Mouse (Mus musculus): ENCODE measurements at regions not wholly inside any gene's neighbourhood (a gene's known extent, or its start where the extent isn't known, plus 50 kb on each side); places are given as distances from the start of the nearest gene placed in this dataset.

DNA sequence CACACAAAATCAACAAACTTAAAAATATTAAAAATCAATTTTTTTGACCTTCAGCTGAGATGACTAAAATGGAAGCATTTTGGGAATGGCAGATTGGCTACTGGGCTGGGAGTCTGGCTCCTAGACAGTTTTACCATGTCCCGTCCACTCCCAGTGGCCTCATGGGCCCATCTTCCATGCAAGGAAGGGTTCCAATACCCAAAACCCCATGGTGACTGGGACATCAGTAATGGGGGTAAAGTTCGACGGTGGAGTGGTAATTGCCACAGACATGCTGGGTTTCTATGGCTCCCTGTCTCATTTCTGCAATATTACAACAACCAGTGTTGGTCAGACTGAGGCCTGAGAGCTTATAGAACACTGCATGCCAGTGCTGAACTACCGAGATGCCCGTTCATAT lies 82.2 kb downstream of the Il20rb start:
- no peak for DNase-seq (ENCODE audit: low spot score in 2 of 2)

DNA sequence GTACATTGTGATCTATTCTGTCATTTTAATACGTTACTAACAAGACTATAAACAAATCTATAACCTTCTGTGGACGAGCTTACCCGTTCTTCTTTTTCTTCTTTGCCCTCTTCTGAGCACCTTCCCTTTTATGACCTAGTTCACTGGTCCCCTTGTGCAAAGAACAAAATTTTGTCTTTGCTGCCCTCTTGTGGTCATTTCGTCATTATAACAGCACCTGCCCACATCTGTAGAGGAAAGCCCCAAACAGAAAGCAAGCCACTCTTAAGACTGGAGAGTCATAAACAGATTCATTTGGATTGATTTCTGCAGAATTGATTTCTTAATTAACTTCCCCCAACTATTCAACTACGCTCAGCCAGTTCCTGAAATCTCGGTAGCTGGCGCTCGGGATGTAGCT lies 86.2 kb downstream of the Il20rb start:
- peak in 1 of 2 experiments; percentile 33 for DNase-seq (ENCODE audit: low spot score in 2 of 2)

DNA sequence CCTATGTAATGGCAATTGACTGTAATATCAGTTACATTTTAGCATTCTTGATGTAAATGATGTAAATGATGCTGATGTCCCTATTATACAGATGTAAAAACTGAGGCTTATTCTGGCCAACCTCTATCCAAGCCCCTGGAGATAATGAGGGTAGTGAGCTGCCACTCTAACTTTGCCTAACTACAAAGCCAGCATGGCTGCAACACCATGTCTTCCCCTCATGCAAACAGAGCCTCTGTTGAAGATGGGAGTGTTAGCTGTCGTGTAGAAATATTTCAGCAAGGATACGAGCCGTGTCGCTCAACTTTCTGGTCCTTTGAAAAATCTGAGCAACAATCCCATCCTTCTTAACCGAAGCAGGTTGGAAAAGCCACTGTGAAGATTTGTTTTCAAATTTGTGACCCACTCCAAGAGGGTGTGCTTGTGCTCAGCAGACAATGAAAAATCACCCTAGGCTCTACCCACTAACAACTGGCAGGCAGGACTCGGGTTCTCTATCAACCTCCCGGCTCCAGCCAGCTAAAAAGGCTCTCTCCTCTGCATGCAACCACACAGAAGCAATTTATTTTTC lies 90.2 kb downstream of the Il20rb start:
- no peak for DNase-seq (ENCODE audit: low spot score in 2 of 2)

DNA sequence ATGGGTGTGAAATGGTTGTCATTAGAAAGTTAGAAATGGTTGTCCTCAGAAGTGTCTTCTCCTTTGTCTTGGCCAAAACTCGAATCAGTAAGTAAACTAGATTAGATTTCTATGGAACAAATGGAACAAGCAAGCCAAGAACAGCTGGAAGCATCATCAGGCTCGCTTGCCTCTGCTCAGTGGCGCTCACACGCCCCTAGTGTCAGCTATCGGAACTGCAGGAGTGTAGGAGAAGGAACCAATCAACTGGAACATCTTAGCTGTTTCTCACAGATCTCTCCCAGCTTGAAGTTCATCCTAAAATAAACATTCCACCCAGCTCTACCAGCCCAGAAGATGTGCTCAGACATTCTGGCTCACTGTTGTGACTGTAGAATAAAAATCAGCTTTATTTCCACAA lies 90.9 kb downstream of the Il20rb start:
- DNase-seq (ENCODE audit: low spot score in 2 of 2): peak; percentile 46 to 76

DNA sequence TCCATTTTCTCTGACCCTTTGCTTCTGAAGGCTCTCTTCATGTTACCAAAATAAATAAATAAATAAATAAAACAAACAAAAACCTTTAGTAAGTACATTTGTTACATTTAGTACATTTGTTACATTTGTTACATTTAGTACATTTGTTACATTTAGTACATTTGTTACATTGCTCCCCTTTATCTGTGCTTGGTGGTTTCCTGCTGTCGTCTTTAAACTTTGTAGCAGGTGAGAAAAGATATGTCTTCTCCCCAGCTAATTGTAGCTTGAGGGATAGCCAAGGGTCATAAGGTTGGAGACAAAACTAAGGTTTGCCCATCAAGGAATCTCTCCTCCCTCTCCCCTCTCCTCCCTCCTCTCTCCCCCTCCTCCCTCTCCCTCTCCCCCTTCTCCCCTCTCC lies 92.0 kb downstream of the Il20rb start:
- no peak for DNase-seq (ENCODE audit: low spot score in 2 of 2)

DNA sequence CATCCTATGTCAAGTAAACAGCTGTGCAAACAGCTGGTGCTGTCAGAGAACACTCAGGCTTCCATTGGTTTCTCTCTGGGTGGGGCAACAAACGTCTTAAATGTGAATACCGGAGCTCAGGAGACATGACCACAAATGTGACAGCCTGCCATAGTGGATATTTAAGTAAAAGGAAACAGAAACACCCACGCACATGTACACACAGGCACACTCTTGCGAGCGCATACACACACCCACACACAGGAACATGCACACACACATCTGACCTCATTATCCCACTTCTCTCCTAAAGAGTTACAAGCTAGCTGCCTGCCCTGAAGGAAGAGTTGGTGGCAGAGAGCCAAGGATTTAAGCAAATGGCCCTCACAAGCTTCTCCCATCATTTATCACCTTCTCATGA lies 92.4 kb downstream of the Il20rb start:
- no peak for DNase-seq (ENCODE audit: low spot score in 2 of 2)

DNA sequence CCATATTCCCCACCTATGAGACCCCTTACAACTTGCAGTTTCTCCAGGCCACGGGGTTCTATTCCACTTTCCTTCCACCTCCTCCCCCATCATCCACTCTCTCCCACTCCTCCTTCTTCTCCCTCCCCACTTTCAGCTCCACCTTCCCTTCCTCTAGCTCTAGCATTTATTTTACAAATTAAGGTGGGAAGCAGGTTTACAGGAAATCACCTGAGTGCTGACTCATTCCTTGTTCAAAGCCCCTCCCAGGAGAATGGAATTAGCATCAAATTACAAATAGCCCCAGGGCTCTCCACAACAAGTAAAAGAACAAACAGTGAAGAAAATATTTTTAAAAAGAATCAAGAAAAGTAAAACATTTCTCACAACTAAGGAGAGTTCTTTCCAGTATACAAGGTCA lies 94.3 kb downstream of the Il20rb start:
- DNase-seq (ENCODE audit: low spot score in 2 of 2): no peak

DNA sequence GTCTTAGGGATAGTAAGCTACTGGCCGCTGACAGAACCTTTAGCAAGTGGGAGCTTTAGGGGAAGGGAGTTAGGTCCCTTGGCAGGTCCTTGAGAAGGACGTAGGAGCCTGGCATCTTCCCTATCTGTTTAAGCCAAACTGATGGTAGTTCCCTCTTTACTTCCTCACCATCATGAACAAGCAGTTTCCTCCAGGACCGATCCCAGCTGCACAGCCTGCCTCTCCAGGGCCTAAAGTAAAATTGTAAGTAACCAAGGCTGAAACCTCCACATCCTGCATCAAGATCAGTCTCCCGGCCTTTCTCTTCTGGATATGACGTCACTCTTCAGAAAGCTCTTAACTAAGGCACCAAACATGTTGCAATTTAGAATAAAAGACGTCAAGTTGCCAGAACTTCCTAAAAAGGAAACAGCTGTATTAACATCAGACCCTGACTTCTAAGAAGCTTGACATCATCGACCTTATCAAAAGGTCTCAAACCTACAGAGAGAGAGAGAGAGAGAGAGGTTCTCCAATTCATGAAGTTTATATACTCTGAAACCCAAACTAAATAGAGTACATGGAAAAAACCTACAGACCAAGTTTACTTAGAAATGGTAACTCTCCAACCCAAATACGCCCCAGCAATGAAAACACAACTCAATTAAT lies 94.9 kb downstream of the Il20rb start:
- no peak for DNase-seq (ENCODE audit: low spot score in 2 of 2)

DNA sequence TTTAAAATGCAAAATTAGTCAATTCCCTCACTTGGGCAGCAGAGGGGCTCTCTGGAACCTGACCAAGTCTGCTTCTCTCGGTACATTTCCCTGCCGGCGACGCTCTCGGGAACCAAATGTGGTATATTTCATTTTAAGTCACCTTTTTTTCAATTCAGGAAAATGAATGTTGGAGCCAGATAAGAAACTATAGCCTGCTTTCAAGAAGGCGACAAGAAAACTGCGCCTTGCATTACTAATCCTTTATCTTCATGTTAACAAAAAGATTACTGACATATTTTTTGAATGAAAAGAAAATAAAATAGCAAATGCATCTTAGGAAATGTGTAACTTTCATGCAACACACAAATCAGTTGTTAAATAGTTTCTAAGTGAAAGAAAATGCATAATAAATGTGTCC lies 98.2 kb downstream of the Il20rb start:
- no peak for DNase-seq (ENCODE audit: low spot score in 2 of 2)

DNA sequence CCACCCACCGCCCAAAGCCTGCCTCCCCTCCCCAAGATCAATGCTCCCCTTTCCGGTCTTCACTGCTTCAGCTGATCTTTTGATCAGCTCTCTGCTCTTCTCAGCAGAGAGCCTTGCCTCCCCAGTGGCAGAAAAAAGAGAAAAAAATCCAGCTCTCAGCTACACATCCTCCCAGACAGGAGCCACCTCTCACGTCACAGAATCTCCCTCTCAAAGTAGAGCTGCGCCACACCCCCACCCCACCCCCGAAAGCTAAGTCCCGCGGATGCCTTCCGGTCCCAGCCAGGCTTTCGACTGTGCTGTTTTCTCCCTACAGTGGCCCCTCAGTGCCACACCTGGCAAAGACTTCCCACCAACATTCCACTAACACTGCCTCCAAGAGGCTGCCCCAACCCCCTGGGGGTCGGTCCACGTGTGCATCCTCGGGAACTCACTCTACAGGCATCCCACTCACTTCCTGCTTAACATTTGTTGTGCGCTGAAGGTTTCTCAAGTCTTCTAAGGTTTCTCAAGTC lies 99.4 kb downstream of the Il20rb start:
- DNase-seq (ENCODE audit: low spot score in 2 of 2): no peak

DNA sequence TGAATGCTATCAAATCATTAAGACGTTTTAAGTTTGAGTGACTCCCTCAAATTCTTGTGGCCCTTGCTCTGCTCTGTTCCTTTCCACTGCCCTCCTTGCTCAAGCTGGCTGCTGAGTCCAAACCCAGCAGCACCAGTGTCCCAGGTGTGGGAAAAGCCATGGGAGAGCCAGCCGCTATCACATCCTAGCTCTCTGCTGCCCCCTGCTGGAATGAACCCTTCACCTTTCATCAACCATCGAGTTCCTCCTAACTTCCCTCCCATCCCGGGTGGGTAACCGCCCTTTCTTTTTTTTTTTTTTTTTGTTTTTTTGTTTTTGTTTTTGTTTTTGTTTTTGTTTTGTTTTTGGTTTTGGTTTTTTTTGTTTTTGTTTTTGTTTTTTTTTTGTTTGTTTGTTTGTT lies 104.1 kb downstream of the Il20rb start:
- peak in 1 of 2 experiments; percentile 38 for DNase-seq (ENCODE audit: low spot score in 2 of 2)

DNA sequence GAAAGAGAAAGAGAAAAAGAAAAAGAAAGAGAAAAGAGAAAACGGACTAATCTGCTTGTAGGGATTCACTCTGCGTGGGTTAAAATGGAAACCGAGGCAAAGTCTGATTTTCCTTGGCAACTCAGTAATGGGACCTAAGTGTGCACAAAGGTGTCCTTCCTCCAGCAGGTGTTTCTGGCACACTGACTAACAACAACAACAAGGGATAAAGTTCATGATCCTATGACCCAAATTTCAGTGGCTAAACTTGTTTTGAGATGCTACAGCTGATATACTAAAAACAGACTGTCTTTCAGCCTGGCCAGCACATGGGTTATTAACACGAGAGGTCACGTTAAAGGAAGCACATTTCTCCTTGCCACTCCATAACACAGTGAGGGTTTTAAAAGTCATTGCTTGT lies 116.7 kb downstream of the Il20rb start:
- DNase-seq (ENCODE audit: low spot score in 2 of 2): no peak

DNA sequence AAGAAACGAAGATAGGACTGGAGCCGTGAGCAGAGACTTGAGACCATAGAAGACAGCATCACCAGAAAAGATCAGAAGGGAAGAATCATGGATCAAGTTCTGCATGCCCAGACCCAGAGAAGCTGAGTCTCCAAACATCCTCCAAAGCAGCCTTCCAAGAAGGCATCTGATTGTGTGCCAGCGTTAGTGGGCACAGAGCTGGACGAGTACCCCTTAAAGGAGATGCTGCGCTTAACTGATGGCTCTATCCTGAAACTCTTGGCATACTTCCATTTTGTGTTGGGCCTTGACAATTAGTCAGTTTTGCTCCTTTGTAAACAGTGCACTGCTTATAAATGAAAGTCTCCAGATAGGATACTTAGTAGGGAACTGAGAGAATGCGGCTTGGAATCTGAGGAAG lies 119.8 kb downstream of the Il20rb start:
- DNase-seq (ENCODE audit: low spot score in 2 of 2): no peak

DNA sequence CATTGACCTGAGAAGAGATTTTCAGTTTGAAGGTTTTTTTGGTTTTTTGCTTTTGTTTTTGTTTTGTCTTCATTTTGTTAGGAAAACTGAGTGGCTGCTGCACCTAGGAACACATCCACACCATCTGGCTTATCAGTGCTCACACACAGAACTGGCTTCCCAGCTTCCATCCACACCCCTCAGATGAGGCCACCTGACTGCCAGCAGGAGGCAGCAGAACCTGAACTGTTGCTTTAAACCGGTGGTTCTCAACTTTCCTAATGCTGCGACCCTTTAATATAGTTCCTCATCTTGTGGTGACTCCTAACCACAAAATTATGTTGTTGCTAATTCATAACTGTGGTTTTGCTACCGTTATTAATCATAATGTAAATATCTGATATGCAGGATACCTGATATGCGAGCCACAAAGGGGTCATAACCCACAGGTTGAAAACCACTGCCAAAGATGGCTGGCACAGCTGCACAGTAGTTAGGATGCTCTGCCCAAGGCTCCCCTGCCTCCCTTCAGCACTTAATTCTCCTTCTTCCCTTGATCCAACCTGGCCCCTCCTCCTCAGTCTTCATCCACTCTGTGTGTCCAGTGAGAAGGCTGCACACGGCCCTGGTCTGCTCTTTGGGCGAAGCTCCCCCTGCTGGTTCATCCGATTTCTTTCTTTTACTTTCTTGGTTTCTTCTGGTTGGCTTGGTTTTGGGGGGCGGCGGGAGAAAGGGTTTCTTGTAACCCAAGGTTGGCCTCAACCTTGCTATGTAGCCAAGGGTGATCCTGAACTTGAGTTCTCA lies 126.5 kb downstream of the Il20rb start:
- no peak for DNase-seq (ENCODE audit: low spot score in 2 of 2)

DNA sequence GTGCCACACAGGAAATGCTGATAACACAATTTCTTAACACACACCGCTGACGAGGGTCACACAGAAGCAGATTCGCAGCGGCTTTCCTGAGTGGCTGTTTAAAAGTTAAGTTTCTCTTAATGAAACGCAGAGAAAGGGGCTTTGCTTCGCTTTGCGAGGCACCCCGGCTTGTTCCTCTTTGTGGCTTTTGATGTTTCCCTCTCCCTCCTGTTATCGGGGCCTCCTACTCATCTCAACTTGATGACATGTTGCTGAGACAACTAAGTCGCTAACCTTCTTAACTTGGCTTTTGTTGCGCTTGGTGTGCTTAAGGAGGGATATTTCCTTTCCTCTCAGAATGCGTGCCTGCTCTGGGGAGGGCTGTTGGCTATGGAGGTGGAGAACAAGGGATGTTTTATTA lies 129.0 kb downstream of the Il20rb start:
- no peak for DNase-seq (ENCODE audit: low spot score in 2 of 2)

DNA sequence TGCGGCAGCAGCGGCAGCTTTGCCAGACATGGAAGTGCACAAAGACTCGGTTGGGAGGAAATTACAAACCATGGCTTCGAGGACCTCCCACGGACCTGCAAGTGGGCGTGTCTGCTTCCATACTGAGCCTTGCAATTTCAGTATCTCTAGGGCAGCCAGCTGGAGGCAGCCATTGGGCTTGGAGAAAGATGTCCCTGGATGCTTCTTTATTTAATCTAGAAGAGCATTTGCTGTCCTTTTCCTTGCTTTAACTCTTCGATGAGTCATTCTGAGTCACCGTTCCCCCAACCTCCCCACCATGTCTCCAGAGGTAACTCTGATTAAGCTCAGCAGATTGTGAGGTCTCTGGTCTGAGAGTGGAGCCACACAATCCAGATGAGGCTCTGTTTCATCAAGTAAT lies 145.8 kb downstream of the Il20rb start:
- peak in 1 of 2 experiments; percentile 15 for DNase-seq (ENCODE audit: low spot score in 2 of 2)

DNA sequence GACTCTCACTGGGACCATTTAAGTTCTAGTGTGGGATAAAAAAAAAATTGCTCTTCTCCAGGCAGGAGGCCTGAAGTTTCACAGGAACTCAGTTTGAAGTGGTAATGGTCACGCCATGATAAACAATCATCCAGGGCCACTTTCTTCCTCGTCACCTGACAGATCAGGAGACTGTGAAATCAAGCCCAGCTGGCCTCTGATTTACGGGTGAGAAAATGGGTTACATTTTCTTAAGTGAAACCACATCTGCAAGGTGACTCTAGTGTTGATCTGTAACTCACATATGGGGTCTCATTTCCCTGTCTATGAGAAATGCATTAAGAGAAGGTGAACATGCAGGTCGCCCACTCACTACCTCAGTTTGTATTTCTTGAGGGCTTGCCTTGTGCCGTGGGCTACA lies 178.8 kb downstream of the Il20rb start:
- DNase-seq (ENCODE audit: low spot score in 2 of 2): no peak

DNA sequence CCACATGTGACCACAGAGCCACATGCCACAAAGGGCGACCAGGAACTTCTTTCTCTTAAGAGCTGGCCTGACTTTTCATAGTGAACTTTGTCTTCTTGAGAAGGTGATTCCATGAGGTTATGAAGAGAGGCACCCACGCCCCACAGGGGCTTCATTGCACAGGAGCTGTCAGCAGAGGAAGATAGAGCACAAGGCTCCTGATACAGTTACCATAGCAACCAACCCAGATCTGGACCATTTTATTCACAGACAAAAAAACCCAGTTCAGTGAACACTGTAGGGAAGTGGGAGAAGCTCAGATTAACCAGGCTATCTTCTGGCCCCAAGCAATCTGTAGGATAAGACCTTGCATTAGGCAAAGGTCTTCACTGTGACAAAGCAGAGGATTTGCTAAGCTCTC lies 179.2 kb downstream of the Il20rb start:
- no peak for DNase-seq (ENCODE audit: low spot score in 2 of 2)

DNA sequence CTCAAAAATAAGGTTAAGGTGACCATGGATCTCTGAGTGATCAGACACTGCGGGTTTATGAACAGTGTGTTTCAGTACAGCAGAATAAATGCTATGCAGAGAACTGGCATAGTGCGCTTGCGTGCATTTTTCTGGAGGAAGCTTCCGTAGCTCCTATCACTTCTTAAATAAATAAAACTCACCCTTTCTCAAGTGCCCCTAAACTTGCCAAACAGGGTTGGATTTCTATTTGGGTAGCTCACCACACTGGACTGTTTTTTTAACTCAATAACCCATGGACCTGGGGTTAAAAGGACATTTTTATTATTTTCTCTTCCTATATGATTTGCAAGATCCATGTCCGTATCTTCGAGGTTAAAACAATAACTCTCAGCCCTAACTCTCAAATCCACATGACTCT lies 182.8 kb downstream of the Il20rb start:
- DNase-seq (ENCODE audit: low spot score in 2 of 2): no peak

DNA sequence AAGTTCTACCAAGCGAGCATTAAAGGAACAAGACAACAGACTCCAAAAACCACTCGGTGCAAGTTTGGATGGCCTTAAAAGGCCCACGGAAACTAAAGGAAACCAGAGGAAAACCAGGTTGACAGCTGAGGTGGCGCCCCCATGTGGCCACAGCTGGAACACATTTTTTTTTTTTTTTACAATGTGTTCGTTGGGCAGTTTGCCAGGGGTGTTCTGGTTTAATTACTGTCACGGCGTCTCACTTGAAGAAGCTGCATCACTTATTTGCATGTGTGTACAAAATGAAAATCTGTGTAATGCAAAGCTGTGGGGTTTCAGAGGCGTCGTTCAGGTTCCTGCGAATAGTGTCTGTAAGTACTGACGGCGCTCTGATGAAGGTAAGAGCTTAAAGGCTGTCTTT lies 185.0 kb downstream of the Il20rb start:
- DNase-seq (ENCODE audit: low spot score in 2 of 2): peak in 1 of 2 experiments; percentile 9

DNA sequence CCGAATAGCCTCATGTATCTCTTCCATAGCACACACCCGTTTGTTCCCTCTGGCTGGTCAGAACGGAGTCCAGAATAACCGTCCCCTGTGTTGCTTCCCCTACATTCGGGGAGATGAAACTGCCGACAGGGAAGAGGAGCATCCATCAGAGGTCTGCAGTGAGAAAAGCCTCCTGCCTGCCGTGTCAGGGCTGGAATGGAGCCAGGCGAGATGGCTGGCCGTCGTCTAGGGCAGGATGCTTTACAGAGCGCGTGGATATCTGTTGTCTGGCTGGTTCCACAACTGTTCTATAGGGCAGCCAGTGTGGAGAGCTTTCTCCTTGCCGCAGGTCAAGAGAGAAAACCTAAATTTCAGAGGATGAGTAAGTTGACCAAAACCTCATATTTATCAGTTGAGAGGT lies 209.2 kb downstream of the Il20rb start:
- DNase-seq (ENCODE audit: low spot score in 2 of 2): no peak

DNA sequence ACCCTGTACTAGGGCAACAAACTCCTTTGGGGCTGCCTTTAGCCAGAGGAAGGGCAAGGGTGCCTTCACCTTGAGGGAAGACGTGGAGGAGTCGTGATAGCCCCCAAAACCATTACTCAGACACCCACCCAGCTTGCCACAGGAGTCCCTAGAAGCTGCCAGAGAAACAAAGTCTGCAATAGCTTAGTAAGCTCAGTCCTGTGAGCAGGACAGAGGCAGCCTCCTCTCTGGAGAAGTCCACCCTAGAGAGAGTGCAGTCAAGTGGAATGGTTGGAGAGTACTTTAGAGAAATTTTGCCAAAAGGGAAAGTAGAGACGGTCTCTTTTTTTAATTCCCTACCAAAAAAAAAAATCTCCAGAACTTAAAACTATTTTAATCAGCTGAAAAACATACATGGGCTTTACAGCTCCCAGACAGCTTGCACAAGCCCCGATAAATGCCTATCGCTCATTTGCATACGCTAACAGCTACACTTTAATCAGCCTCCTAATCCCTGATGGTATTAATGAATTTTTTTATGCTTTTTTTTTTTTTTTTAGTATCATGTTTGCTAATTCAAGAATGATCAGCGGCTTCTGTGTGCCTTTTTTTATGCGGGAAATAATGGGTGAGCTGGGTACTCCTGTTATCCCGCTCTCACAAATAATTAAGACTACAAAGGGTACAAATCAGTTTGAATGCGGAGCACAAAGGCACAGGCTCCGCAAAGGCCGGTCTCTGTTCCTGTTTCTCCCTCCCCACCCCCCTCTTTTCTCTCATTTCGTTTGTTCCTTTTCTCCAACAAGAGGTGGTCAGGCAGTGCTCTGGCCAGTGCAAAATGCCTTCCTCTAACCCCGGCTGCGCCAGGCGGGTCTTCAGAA lies 219.8 kb downstream of the Il20rb start:
- DNase-seq (ENCODE audit: low spot score in 2 of 2): no peak

Data from frontal cortex, postnatal 14 days (tissue).